Mouse (Mus musculus) E14TG2a.4 (cell line): ENCODE results near the gene Rpf2.

Experiments used
- CTCF ChIP-seq: conservative IDR thresholded peaks from 2 replicates; pipeline ENCODE4 v1.5.1; 2014; ENCODE audit warnings: low read length
- POU5F1 ChIP-seq: IDR thresholded peaks from 2 replicates; pipeline ENCODE4 v1.6.1; 2014; ENCODE audit warnings: low read length, borderline replicate concordance

DNA sequence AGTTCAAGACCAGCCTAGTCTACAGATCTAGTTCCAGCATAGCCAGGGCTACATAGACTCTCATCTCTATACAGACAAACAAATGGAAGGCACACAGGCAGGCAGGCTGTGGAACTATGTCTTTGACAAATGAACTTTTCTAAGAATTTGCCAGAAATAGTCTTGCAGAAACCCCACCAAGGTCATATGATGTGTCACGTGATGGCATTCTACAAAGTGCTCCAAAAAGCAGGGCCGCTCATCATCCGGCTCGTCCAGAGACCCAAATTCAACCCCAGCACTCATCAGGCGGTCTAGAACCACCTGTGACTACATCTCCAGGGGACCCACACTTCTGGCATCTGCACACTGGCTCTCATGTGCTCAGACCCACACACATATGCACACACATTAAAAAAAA, 9.0 kb downstream of the Rpf2 start:
- TF ChIP-seq CTCF, result no peak
- TF ChIP-seq POU5F1, result no peak
